Comparison of ENCODE assay signal across 8 mouse cellular contexts in the genomic region with DNA sequence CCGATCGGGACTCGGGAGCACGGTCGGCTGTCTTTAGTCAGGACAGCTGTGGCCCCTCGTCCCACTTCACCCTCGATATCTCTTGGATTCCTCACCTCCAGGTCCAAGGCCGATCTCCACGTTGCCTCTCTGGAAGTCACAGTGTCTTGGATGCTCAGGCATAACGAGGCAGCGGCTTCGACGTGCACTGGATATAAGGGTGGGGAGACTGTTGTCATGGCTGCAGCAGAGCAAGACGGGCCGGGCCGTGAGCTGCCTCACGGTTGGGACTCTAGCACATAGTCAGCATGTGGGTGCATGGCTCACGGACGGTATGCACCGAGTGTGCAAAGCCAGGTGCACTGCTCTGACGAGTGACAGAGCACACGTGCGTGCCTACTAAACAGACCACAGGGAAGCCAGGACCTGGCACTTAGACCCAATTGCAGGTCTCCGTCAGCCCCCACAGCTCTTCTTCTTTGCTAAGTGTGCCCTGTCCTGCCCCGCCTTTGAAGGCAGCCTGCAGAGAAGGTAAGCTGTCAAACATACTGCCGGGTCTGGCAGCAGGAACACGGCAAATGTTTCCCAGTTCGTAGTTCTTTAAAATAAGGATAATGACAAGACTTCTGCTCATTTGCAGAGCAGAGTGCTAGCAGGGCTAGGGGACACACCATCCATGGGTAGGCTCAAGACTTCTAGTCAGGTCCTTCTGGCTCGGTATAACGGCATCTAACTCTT. TPM values are rescaled to one million over a fixed set of nuclear protein-coding genes. Genes with fewer than 3 reads are reported as not detected.
A peak's percentile ranks its signal among the peaks of the same experiment; 100 is the strongest.
DNase-seq lines count a peak whose midpoint lies in the region; ATAC-seq and TF ChIP-seq lines count a peak whose summit lies in the region.

No protein-coding gene starts in this region.

- H3K9me3 ChIP-seq in kidney, embryonic 15.5 days (replicated peaks), result no peaks in the 10 kb centered on the region
- H3K9me3 ChIP-seq in hindbrain, postnatal 0 days (ENCODE audit: low read length), result no peaks in the 10 kb centered on the region
- no peaks in the 10 kb centered on the region for H3K9me3 ChIP-seq in midbrain, embryonic 15.5 days

- 2% methylated on average over 30 of the region's 30 CpGs for WGBS in kidney, embryonic 15.5 days
- WGBS in hindbrain, postnatal 0 days, result 2% methylated on average over 30 of the region's 30 CpGs
- 2% methylated on average over 30 of the region's 30 CpGs for WGBS in midbrain, embryonic 15.5 days

- H3K9ac ChIP-seq in kidney, embryonic 15.5 days, result no peak overlapping the region
- 0 out of 2 replicates have a peak overlapping the region, but pooled peaks have one; percentile 9 for H3K9ac ChIP-seq in hindbrain, postnatal 0 days (replicated peaks; ENCODE audit: low read length)
- H3K9ac ChIP-seq in midbrain, embryonic 15.5 days, result no peak overlapping the region

- H3K4me3 ChIP-seq in kidney, embryonic 15.5 days (replicated peaks), result peak overlapping the region; percentile 22
- H3K4me3 ChIP-seq in hindbrain, postnatal 0 days (ENCODE audit: low read length), result 0 out of 2 replicates have a peak overlapping the region, but pooled peaks have one; percentile 11
- H3K4me3 ChIP-seq in midbrain, embryonic 15.5 days, result peak overlapping the region; percentile 28

- no peak overlapping the region for H3K27ac ChIP-seq in kidney, embryonic 15.5 days
- no peak overlapping the region for H3K27ac ChIP-seq in hindbrain, postnatal 0 days
- no peak overlapping the region for H3K27ac ChIP-seq in midbrain, embryonic 15.5 days

- peaks cover 22% of the 10 kb centered on the region for H3K4me1 ChIP-seq in kidney, embryonic 15.5 days
- 0 out of 2 replicates have a peak, but pooled peaks cover 4% of the 10 kb centered on the region for H3K4me1 ChIP-seq in hindbrain, postnatal 0 days (ENCODE audit: insufficient read depth, low read length)
- peaks cover 38% of the 10 kb centered on the region for H3K4me1 ChIP-seq in midbrain, embryonic 15.5 days

- DNase-seq in kidney, adult 18-20 months, result no peak
- DNase-seq in hindbrain, postnatal 0 days (ENCODE audit: low spot score), result no peak
- DNase-seq in urinary bladder, postnatal 25 days (ENCODE audit: low spot score), result no peak
- no peak for DNase-seq in left cerebral cortex, adult 8-10 months (ENCODE audit: low spot score in 2 of 2)
- no peak for DNase-seq in right cerebral cortex, postnatal 14 days

- peaks cover 37% of the 10 kb centered on the region for H3K27me3 ChIP-seq in kidney, embryonic 15.5 days
- H3K27me3 ChIP-seq in hindbrain, postnatal 0 days (ENCODE audit: insufficient read depth, low read length), result 0 out of 2 replicates have a peak, but pooled peaks cover 3% of the 10 kb centered on the region
- peaks cover 13% of the 10 kb centered on the region for H3K27me3 ChIP-seq in midbrain, embryonic 15.5 days (replicated peaks)

- H3K36me3 ChIP-seq in kidney, embryonic 15.5 days, result peaks cover 2% of the 10 kb centered on the region
- H3K36me3 ChIP-seq in hindbrain, postnatal 0 days (ENCODE audit: insufficient read depth, low read length), result no peaks in the 10 kb centered on the region
- H3K36me3 ChIP-seq in midbrain, embryonic 15.5 days (replicated peaks), result no peaks in the 10 kb centered on the region

- peak; percentile 72 for ATAC-seq in kidney, embryonic 15.5 days (replicated peaks; ENCODE audit: low FRiP score)
- ATAC-seq in common myeloid progenitor, adult 5-6 weeks (replicated peaks; ENCODE audit: low read depth, poor library complexity, severe bottlenecking), result peak; percentile 27; the same call in 1 of the 2 replicates
- ATAC-seq in hindbrain, postnatal 0 days, result peak; percentile 46
- ATAC-seq in midbrain, embryonic 15.5 days (replicated peaks), result peak; percentile 48

- no peak for TF ChIP-seq CTCF in hindbrain, postnatal 0 days (IDR thresholded peaks at IDR 0.05; ENCODE audit: low read depth)

- H3K4me2 ChIP-seq in kidney, embryonic 15.5 days, result peak overlapping the region; percentile 43
- peak overlapping the region; percentile 35 for H3K4me2 ChIP-seq in hindbrain, postnatal 0 days (ENCODE audit: low read depth, low read length)
- H3K4me2 ChIP-seq in midbrain, embryonic 15.5 days, result peak overlapping the region; percentile 46

RNA-seq across cellular contexts. Expression of gene Samd11, which starts 0.9 kb away (rescaled TPM):
- 0.50 and 1.2 TPM in 2 replicates for polyA plus RNA-seq in kidney, embryonic 15.5 days (2015; fragmentation: Nextera tagmentation; extraction: Ambion mirVana)
- total RNA-seq in common myeloid progenitor, adult 5-6 weeks (2017), result 0.10 and 0.82 TPM in 2 replicates
- 3.1 and 5.2 TPM in 2 replicates for total RNA-seq in hindbrain, postnatal 0 days (2014; rRNA removed)
- polyA plus RNA-seq in hindbrain, postnatal 0 days (2015; fragmentation: Nextera tagmentation; extraction: Ambion mirVana), result 1.8 and 2.9 TPM in 2 replicates
- polyA plus RNA-seq in midbrain, embryonic 15.5 days (2015; fragmentation: Nextera tagmentation; extraction: Ambion mirVana), result 4.8 and 5.5 TPM in 2 replicates
- 1 to 10 TPM; 4.7 to 8.3 (median 7.7) TPM for total RNA-seq in left cerebral cortex, adult 8-10 months (2022)

RNA-seq across cellular contexts. Expression of gene Noc2l, which starts 18.7 kb away (rescaled TPM):
- polyA plus RNA-seq in kidney, embryonic 15.5 days (2015; fragmentation: Nextera tagmentation; extraction: Ambion mirVana), result 85.8 and 90.3 TPM in 2 replicates
- 141 and 157 TPM in 2 replicates for total RNA-seq in common myeloid progenitor, adult 5-6 weeks (2017)
- 79.8 and 80.8 TPM in 2 replicates for total RNA-seq in hindbrain, postnatal 0 days (2014; rRNA removed)
- polyA plus RNA-seq in hindbrain, postnatal 0 days (2015; fragmentation: Nextera tagmentation; extraction: Ambion mirVana), result 40.9 and 43.8 TPM in 2 replicates
- 56.6 and 60.4 TPM in 2 replicates for polyA plus RNA-seq in midbrain, embryonic 15.5 days (2015; fragmentation: Nextera tagmentation; extraction: Ambion mirVana)
- total RNA-seq in left cerebral cortex, adult 8-10 months (2022), result 10 to 100 TPM; 64.5 to 70.3 (median 68.1) TPM

RNA-seq across cellular contexts. Expression of gene Plekhn1, which starts 19.9 kb away (rescaled TPM):
- polyA plus RNA-seq in kidney, embryonic 15.5 days (2015; fragmentation: Nextera tagmentation; extraction: Ambion mirVana), result 19.1 and 21.4 TPM in 2 replicates
- total RNA-seq in common myeloid progenitor, adult 5-6 weeks (2017), result 12.9 and 16.8 TPM in 2 replicates
- total RNA-seq in hindbrain, postnatal 0 days (2014; rRNA removed), result 52.9 and 55.3 TPM in 2 replicates
- polyA plus RNA-seq in hindbrain, postnatal 0 days (2015; fragmentation: Nextera tagmentation; extraction: Ambion mirVana), result 19.6 and 19.7 TPM in 2 replicates
- 29.1 and 30.1 TPM in 2 replicates for polyA plus RNA-seq in midbrain, embryonic 15.5 days (2015; fragmentation: Nextera tagmentation; extraction: Ambion mirVana)
- total RNA-seq in left cerebral cortex, adult 8-10 months (2022), result 10 to 100 TPM; 33.2 to 40.5 (median 38.6) TPM

RNA-seq across cellular contexts. Expression of gene Perm1, which starts 38.9 kb away (rescaled TPM):
- polyA plus RNA-seq in kidney, embryonic 15.5 days (2015; fragmentation: Nextera tagmentation; extraction: Ambion mirVana), result 0.84 and 1.0 TPM in 2 replicates
- 0.09 TPM in 1 of 2 replicates, not detected in the other for total RNA-seq in common myeloid progenitor, adult 5-6 weeks (2017)
- 1.6 and 1.7 TPM in 2 replicates for total RNA-seq in hindbrain, postnatal 0 days (2014; rRNA removed)
- polyA plus RNA-seq in hindbrain, postnatal 0 days (2015; fragmentation: Nextera tagmentation; extraction: Ambion mirVana), result 1.2 and 1.3 TPM in 2 replicates
- polyA plus RNA-seq in midbrain, embryonic 15.5 days (2015; fragmentation: Nextera tagmentation; extraction: Ambion mirVana), result 2.2 and 2.4 TPM in 2 replicates
- total RNA-seq in left cerebral cortex, adult 8-10 months (2022), result under 1 TPM; 0.34 to 0.59 (median 0.51) TPM

RNA-seq across cellular contexts. Expression of gene AW011738, which starts 51.4 kb away (rescaled TPM):
- polyA plus RNA-seq in kidney, embryonic 15.5 days (2015; fragmentation: Nextera tagmentation; extraction: Ambion mirVana), result 7.6 and 7.8 TPM in 2 replicates
- total RNA-seq in common myeloid progenitor, adult 5-6 weeks (2017), result 0.18 and 3.1 TPM in 2 replicates
- 4.6 and 5.0 TPM in 2 replicates for total RNA-seq in hindbrain, postnatal 0 days (2014; rRNA removed)
- polyA plus RNA-seq in hindbrain, postnatal 0 days (2015; fragmentation: Nextera tagmentation; extraction: Ambion mirVana), result 3.7 and 4.0 TPM in 2 replicates
- 4.0 and 4.9 TPM in 2 replicates for polyA plus RNA-seq in midbrain, embryonic 15.5 days (2015; fragmentation: Nextera tagmentation; extraction: Ambion mirVana)
- total RNA-seq in left cerebral cortex, adult 8-10 months (2022), result 1 to 10 TPM; 5.9 to 7.5 (median 7.0) TPM
